Mouse (Mus musculus) liver, embryonic 14.5 days (tissue): Measurements from ENCODE around the gene Olfr463. TPM values are rescaled to one million over a fixed set of nuclear protein-coding genes. Genes with fewer than 3 reads are reported as not detected.

ENCODE experiments used
- ATAC-seq: fragments of 200-750 bp; cut with Nextera tagmentation; 2 replicates; pipeline ENCODE4 v1.8.0; 2017; ENCODE audit warnings: moderate number of reproducible peaks, mild to moderate bottlenecking, moderate library complexity; ENCODE audit not compliant: insufficient read depth
- DNase-seq, 3 experiments: peaks; one replicate each; pipeline ENCODE4 v3.0.0-alpha.2; 2012 to 2013; ENCODE audit warnings: low read depth in 3 of 3, low spot score in 3 of 3
- H3K27ac ChIP-seq: fragments of 300-500 bp; sonication (generic); 2 replicates; pipeline ENCODE4 v1.5.1; 2014; ENCODE audit warnings: moderate library complexity, mild to moderate bottlenecking, control low read depth, inconsistent platforms
- H3K27me3 ChIP-seq: fragments of 300-500 bp; sonication (generic); 2 replicates; pipeline ENCODE4 v1.6.1; 2014; ENCODE audit warnings: mild to moderate bottlenecking, low read length, moderate library complexity; ENCODE audit not compliant: control insufficient read depth, insufficient read depth
- H3K36me3 ChIP-seq: fragments of 300-500 bp; sonication (generic); replicated peaks from 2 replicates; pipeline ENCODE4 v1.6.1; 2014; ENCODE audit warnings: low read depth; ENCODE audit not compliant: control insufficient read depth, insufficient read depth
- H3K4me1 ChIP-seq, 2 experiments: fragments of 200-500 bp in 1 of 2; fragments of 300-500 bp in 1 of 2; sonication (generic) in 1 of 2; replicated peaks; 2 replicates each; pipeline ENCODE4 v1.6.1; 2012 to 2014; ENCODE audit warnings: antibody characterized with exemption in 1 of 2, inconsistent platforms in 1 of 2, low read length in 1 of 2; ENCODE audit not compliant: control insufficient read depth in 2 of 2, insufficient read depth in 2 of 2
- H3K4me2 ChIP-seq: fragments of 300-500 bp; sonication (generic); 2 replicates; pipeline ENCODE4 v1.6.1; 2014; ENCODE audit warnings: low read depth, mild to moderate bottlenecking, control low read depth, moderate library complexity
- H3K4me3 ChIP-seq, 2 experiments: fragments of 200-500 bp in 1 of 2; fragments of 300-500 bp in 1 of 2; sonication (generic) in 1 of 2; 2 replicates each; pipeline ENCODE4 v1.5.1; 2012 to 2014; ENCODE audit warnings: low read depth in 2 of 2, low read length in 2 of 2, mild to moderate bottlenecking in 2 of 2, control low read depth in 1 of 2, inconsistent platforms in 1 of 2, moderate library complexity in 1 of 2; ENCODE audit not compliant: insufficient read depth in 1 of 2
- H3K9ac ChIP-seq: fragments of 300-500 bp; sonication (generic); replicated peaks from 2 replicates; pipeline ENCODE4 v1.6.1; 2014; ENCODE audit warnings: mild to moderate bottlenecking, control low read depth, moderate library complexity
- H3K9me3 ChIP-seq: fragments of 300-500 bp; sonication (generic); 2 replicates; pipeline ENCODE4 v1.6.1; 2016; ENCODE audit warnings: low read length, mixed read lengths; ENCODE audit not compliant: control insufficient read depth
- CTCF ChIP-seq: IDR thresholded peaks from 2 replicates; pipeline ENCODE4 v1.5.1; 2016; ENCODE audit warnings: antibody characterized with exemption, low read depth, control low read depth
- EP300 ChIP-seq: IDR thresholded peaks from 2 replicates; pipeline ENCODE4 v1.6.1; 2016; ENCODE audit warnings: antibody characterized with exemption, low read depth
- WGBS: fragments of 180-500 bp; shearing (Covaris S2); extraction: QIAGEN DNeasy Blood & Tissue Kit; methylation state at CpG from one replicate; pipeline ENCODE4 v1.1.7; 2014; ENCODE audit not compliant: insufficient replicate concordance; 5-methylcytosine and 5-hydroxymethylcytosine counted together
- polyA plus RNA-seq, 2 experiments: library from polyadenylated mRNA; depleted of rRNA in 1 of 2; stranded (reverse) in 1 of 2; unstranded in 1 of 2; fragments of >200 nt; fragmentation: Nextera tagmentation in 1 of 2; extraction: Ambion mirVana in 1 of 2; gene quantifications; 2 replicates each; pipeline versions ENCODE4 v1.2.1 to v1.2.3; 2012 to 2014

Olfr463 gene
- polyA plus RNA-seq, 2 experiments, result not detected

GRCm38 (mm10) chr11:87920301-87920700, 23.1 kb upstream of the Olfr463 start:
- Histone ChIP-seq H3K4me1 (no peaks in the 10 kb centered on the region), H3K4me2 (no peak overlapping the region), H3K27me3 (no peaks in the 10 kb centered on the region), H3K9me3 (no peaks in the 10 kb centered on the region), H3K27ac (no peak overlapping the region), H3K36me3 (no peaks in the 10 kb centered on the region), H3K4me3 (no peak overlapping the region), H3K9ac (no peak overlapping the region)
- DNase-seq (no peak), ATAC-seq (no peak)
- WGBS, result 50% methylated on average over 2 of the region's 2 CpGs
- TF ChIP-seq CTCF, result no peak
- no peak for TF ChIP-seq EP300

- Histone ChIP-seq H3K4me1 (no peaks in the 10 kb centered on the region), H3K27ac (no peak overlapping the region), H3K36me3 (no peaks in the 10 kb centered on the region), H3K27me3 (no peaks in the 10 kb centered on the region), H3K9me3 (no peaks in the 10 kb centered on the region), H3K9ac (no peak overlapping the region), H3K4me2 (no peak overlapping the region), H3K4me3 (no peak overlapping the region)
- TF ChIP-seq EP300 (no peak), CTCF (no peak)
- ATAC-seq (no peak), DNase-seq (no peak)
- 60% methylated on average over 1 of the region's 1 CpGs for WGBS
Observed at GRCm38 (mm10) chr11:87916005-87916404, 18.8 kb upstream of the Olfr463 start.

- ATAC-seq, result no peak
- 41% methylated on average over 3 of the region's 3 CpGs for WGBS
- H3K9ac ChIP-seq, result no peak overlapping the region
Observed at GRCm38 (mm10) chr11:87904331-87904730, 7.1 kb upstream of the Olfr463 start.

GRCm38 (mm10) chr11:87892168-87892567, 5.0 kb downstream of the Olfr463 start, which contains the start of gene Olfr462:
Olfr462 (minus strand) TSS chr11:87892268.
- DNase-seq (no peak), ATAC-seq (no peak)
- Histone ChIP-seq H3K27ac (no peak within 1 kb of the TSS), H3K9ac (no peak within 1 kb of the TSS), H3K4me1 (no peaks in the 10 kb centered on the region), H3K36me3 (no peaks in the 10 kb centered on the region), H3K9me3 (no peaks in the 10 kb centered on the region), H3K4me3 (no peak within 1 kb of the TSS), H3K27me3 (no peaks in the 10 kb centered on the region), H3K4me2 (no peak within 1 kb of the TSS)
- WGBS, result 62% methylated on average over 6 of the region's 6 CpGs
- no peak for TF ChIP-seq CTCF
- TF ChIP-seq EP300, result no peak

More at GRCm38 (mm10) chr11:87904331-87904730, 7.1 kb upstream of the Olfr463 start:
- Histone ChIP-seq H3K27ac (no peak overlapping the region), H3K9me3 (no peaks in the 10 kb centered on the region), H3K4me1 (no peaks in the 10 kb centered on the region), H3K4me2 (no peak overlapping the region), H3K36me3 (no peaks in the 10 kb centered on the region), H3K4me3 (no peak overlapping the region), H3K27me3 (no peaks in the 10 kb centered on the region)
- DNase-seq, result no peak
- no peak for TF ChIP-seq EP300
- no peak for TF ChIP-seq CTCF

- DNase-seq, result no peak
- no peaks in the 10 kb centered on the region for H3K4me1 ChIP-seq
- no peak overlapping the region for H3K4me2 ChIP-seq
- no peaks in the 10 kb centered on the region for H3K9me3 ChIP-seq
- H3K27ac ChIP-seq, result no peak overlapping the region
- ATAC-seq, result no peak
- no peaks in the 10 kb centered on the region for H3K27me3 ChIP-seq
- TF ChIP-seq CTCF, result no peak
- H3K9ac ChIP-seq, result no peak overlapping the region
- H3K36me3 ChIP-seq, result no peaks in the 10 kb centered on the region
- WGBS, result 54% methylated on average over 5 of the region's 5 CpGs
- no peak overlapping the region for H3K4me3 ChIP-seq
Observed at GRCm38 (mm10) chr11:87884856-87885255, 12.3 kb downstream of the Olfr463 start.
